Mouse (Mus musculus): Measurements from ENCODE around the gene Tmem81. TPM values are rescaled to one million over a fixed set of nuclear protein-coding genes. Genes with fewer than 3 reads are reported as not detected.

The Tmem81 gene
- total RNA-seq, 2 experiments from 2014 or later, result 1.3 to 1.7 TPM

DNA sequence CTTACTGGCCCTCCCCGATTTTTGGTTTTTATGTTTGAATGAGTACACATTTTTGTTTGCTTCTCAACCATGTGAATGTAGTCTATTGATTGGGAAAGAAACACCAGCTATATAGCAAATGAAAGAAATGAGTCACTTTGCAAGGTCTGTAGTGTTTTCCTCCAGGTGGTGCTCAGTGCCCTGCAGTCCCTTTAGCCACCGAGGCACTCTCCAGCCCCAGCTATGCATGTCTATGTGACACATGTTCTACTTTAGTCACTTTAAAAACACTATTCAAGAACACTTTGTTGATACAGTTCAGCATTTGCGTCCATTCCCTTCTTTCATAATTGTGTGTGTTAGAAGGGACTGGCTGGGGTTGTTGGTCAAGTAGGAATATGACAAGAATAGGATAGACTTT lies 22.8 kb upstream of the Tmem81 start:
- no peak for TF ChIP-seq CTCF (IDR thresholded peaks at IDR 0.05)
- no peak for DNase-seq
- Histone ChIP-seq H3K4me3 (no peak overlapping the region), H3K27ac (no peak overlapping the region)
- intact Hi-C loops (cut with DNase I), result no loop called here

DNA sequence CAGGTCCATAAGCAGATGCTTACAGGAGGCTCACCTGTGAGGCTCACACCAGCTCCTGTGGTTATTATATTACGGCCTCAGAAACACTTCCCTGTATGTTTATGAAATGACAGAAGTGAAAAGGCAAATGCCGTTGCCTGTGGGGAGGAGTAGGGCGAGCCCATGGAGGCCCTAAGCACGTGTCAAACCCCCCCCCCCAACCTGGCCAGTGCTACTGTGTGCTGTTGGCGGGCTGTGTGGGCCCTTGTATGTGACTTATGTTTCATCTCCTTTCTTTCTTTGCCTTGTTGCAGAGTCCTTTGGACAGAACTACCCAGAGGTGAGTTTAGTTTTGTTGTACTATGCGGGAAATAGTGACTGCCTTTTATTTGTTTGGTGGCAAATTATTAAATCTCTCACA lies 22.3 kb upstream of the Tmem81 start:
- no peak for DNase-seq
- no peak overlapping the region for H3K4me3 ChIP-seq
- H3K27ac ChIP-seq, result no peak overlapping the region
- intact Hi-C loops (cut with DNase I), result no loop called here
- no peak for TF ChIP-seq CTCF (IDR thresholded peaks at IDR 0.05)

DNA sequence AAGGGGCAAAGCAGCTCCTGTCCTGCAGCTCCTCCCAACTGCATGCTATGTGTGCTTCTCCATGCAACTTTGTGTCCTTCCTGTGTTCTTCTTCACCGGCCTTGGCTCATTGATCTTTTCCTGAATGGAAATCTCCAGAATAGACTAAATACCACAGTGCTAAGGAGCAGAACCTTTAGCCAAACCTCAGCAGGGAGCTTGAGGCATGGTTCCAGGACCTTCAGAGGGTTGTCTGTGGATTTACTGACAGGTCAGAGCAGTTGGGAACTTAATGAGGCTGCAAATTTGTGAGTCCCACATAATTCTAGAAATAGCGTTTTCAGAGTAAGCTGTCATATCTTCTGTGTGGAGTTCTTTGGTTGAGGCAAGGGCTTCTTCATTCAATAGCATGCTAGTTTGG lies 5.5 kb upstream of the Tmem81 start:
- Histone ChIP-seq H3K27ac (no peak overlapping the region), H3K4me3 (no peak overlapping the region)
- intact Hi-C loops (cut with DNase I), result no loop called here
- TF ChIP-seq CTCF (IDR thresholded peaks at IDR 0.05), result no peak
- DNase-seq, result no peak

DNA sequence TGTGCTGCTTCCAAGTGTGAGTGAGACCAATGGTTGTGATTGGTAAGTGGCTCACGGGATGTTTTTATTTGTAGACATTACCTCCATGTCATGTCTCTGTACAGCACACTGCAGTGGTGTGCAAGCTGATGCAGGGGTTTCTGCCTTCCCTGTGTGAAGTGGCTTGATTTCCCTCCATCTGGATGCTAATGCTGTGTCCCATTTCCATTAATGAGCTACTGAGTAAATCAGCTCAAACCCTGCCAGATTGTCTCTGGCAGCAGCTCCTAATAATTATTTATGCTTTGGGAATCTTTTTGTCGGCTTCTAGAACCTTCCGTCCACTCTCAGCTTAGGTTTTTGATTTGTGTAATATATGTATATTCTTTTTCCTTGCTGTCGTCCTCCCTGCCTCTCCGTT lies 875 bp upstream of the Tmem81 start:
- no peak for DNase-seq
- no peak for TF ChIP-seq CTCF (IDR thresholded peaks at IDR 0.05)
- intact Hi-C loops (cut with DNase I), result no loop called here

DNA sequence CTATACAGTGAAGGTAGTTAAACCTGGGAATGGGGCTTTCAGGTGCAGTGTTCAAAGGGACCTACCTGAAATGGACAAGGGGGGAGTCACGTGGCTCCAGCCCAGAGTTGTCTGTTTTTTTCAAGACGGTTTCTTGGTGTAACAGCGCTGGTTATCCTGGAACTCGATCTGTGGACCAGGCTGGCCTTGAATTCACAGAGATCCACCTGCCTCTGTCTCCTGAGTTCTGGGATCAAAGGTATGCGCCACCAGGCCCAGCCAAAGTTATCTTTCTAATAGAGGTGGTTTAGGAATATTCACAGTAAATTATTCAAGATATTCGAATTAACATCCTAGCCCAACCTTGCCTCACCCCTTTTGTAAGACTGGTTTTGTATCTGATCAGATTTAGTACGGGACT lies 626 bp downstream of the Tmem81 start:
- intact Hi-C loops (cut with DNase I), result no loop called here
- no peak for DNase-seq
- TF ChIP-seq CTCF (IDR thresholded peaks at IDR 0.05), result no peak
- H3K27ac ChIP-seq, result no peak overlapping the region
- H3K4me3 ChIP-seq, result no peak overlapping the region

More for the DNA sequence above, 875 bp upstream of the Tmem81 start:
- no peak overlapping the region for H3K4me3 ChIP-seq
- H3K27ac ChIP-seq, result no peak overlapping the region

DNA sequence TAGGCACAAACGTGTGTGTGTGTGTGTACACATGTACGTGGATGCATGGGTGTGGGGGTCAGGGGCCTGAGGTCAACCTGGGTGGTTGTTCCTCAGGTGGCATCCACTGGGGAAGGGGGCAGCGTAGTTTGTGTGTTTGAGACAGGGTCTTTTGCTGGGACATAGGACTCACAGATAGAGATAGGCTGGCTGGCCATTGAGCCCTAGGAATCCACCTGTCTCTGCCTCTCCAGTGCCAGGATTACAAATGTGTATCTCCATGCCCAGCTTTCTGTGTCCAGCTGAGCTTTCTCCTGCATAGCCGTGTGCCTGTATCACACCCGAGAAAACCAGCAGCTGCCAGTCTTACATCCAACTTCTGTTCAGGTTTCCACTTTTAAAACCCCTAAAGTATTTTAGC lies 3.7 kb downstream of the Tmem81 start:
- TF ChIP-seq CTCF (IDR thresholded peaks at IDR 0.05), result no peak

DNA sequence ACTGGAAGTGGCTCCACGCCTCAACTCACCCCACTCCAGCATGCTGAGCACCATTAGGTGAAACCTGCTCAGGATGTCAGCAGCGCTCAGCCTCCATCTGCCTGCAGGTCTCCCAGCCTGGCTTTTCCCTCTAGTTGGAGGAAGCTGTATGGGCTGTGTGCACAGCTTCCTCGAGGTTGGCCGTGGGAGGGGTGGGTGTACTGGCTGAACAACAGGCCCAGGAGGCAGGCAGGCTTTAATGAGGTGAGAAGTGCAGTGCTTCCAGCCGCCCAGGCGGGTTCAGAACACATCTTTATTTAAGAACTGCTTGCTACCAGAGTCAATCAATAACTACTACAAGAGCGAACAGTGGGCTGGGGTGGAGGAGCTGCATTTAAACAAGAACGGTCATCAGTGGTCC lies 5.5 kb downstream of the Tmem81 start:
- intact Hi-C loops (cut with DNase I), result no loop called here
- Histone ChIP-seq H3K4me3 (no peak overlapping the region), H3K27ac (no peak overlapping the region)
- TF ChIP-seq CTCF (IDR thresholded peaks at IDR 0.05), result no peak
- DNase-seq, result no peak

More for the DNA sequence above, 3.7 kb downstream of the Tmem81 start:
- intact Hi-C loops (cut with DNase I), result no loop called here
- H3K4me3 ChIP-seq, result no peak overlapping the region
- DNase-seq, result no peak
- H3K27ac ChIP-seq, result no peak overlapping the region

DNA sequence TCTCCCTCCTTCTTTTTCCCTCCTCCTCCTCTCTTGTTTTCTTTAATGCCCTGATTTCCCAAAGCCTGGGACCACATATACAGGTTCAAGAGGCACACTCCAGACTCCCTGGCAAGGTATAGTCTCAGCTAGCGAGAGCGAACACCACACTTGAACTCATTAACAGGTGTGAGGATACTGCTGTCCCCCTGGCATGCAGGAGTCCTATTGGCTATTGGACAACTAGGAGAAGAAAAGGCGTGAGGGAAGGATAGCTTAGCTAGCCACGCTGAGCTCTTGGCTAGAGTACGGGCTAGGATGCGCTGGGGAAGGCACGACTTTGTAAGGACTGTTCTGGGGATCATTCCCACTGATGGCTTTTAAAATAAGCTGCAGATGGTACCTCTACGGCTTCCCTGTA lies 6.1 kb downstream of the Tmem81 start:
- no peak overlapping the region for H3K4me3 ChIP-seq
- intact Hi-C loops (cut with DNase I), result no loop called here
- DNase-seq, result no peak
- no peak for TF ChIP-seq CTCF (IDR thresholded peaks at IDR 0.05)
- H3K27ac ChIP-seq, result no peak overlapping the region

DNA sequence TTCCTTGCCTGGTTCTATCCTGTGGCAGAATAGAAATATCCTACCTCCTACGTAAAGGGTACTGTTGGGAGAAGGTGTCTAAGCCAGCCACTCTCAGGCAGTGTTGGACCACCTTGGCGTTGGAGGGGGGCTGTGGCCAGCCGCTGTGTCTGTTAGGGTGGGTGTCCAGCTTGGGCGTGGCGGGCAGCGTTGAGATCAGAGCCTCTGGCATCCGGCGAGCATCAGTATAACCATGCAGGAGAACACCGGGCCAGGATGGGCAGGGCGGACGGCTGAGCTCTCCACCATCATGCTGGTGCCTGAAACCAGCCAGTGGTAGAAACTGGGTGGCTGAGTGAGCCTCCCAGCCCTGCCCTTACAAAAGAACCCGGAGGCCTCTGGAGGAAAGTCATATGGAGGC lies 9.3 kb downstream of the Tmem81 start:
- peak; percentile 10 for DNase-seq
- no peak for TF ChIP-seq CTCF (IDR thresholded peaks at IDR 0.05)
- Histone ChIP-seq H3K27ac (no peak overlapping the region), H3K4me3 (no peak overlapping the region)
- intact Hi-C loops (cut with DNase I), result no loop called here

DNA sequence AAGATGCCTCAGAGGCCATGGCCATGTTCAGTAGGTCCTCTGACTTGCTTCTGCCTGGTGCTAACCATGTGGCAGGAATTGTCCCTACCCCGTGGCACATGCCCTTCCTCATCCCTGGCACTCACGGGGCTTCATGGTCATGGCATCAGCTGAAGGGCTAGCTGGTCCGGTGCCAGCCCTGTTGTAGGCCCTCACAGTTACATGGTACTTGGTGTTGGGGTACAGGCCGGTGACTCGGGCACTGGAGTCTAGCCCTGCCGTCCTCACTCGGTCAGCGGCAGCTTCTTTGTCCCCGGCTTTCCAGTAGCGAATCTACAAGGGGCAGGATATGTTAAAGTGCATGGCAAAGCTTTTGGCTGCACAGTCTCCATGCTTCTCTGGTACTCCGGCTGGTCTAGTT lies 10.7 kb downstream of the Tmem81 start:
- DNase-seq, result peak; percentile 20
- Histone ChIP-seq H3K27ac (no peak overlapping the region), H3K4me3 (no peak overlapping the region)
- intact Hi-C loops (cut with DNase I), result no loop called here
- TF ChIP-seq CTCF (IDR thresholded peaks at IDR 0.05), result no peak

DNA sequence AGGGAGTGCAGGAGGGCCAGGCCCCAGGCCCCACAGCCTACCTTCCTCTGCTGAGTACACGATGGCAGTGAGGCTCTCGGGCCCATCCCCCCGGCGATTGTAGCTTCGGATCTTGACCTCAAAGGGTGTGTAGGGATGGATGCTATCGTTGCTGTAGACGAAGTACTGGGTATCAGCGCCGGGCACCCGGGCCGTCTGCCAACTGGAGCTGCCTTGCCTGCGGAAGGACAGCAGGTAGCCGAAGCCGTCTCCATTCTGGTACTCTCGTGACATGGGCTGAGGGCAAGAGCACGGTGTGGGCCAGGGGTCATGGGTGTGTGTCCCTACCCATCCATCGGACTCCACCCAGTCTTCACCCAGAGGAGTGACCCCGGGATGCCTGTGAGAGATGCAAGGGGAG lies 12.6 kb downstream of the Tmem81 start:
- Histone ChIP-seq H3K4me3 (no peak overlapping the region), H3K27ac (no peak overlapping the region)
- peak; percentile 22 for DNase-seq
- TF ChIP-seq CTCF (IDR thresholded peaks at IDR 0.05), result no peak
- intact Hi-C loops (cut with DNase I), result no loop called here

DNA sequence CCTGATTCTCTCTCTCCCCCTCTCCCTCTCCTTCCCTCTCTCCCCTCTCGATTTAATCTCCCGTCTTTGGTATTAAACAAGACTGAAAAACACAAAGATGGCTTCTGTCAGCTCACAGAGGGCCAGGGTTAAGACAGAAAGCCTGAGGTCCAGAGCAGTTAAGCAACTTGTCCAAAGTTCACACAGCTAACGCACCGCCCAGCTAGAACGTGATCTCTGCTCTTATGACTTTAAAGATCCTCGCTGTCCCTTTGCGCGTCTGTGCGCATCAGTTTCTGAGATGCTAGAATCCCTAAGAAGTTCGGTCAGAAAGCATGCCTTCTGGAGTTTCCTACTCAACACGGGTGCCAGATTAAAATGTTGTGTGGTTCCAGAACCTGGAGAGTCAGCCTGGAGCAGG lies 13.7 kb downstream of the Tmem81 start:
- no peak for TF ChIP-seq CTCF (IDR thresholded peaks at IDR 0.05)
- peak; percentile 9 for DNase-seq
- no peak overlapping the region for H3K4me3 ChIP-seq
- H3K27ac ChIP-seq, result no peak overlapping the region
- intact Hi-C loops (cut with DNase I), result loop anchor here (2.0 kb wide), 1 partner anchor 153 kb away; no protein-coding TSS in a partner anchor

DNA sequence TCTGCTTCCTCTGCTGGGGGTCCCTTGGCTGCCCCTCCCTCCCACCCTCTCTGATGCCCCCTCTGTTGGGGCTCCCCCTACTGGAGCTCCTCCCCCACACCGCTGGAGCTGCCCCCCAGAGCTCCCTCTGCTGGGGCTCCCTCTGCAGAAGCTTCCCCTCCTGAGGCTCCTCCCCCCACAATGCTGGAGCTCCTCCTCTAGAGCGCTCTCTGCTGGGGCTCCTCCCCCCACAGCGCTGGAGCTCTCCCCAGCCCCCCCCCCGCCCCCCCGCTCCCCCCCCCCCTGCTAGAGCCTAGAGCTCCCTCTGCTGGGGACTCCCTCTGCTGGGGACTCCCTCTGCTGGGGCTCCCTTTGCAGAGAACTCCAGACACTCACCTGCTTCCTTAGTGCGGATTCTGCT lies 14.7 kb downstream of the Tmem81 start:
- Histone ChIP-seq H3K4me3 (no peak overlapping the region), H3K27ac (no peak overlapping the region)
- intact Hi-C loops (cut with DNase I), result loop anchor here (2.0 kb wide), 1 partner anchor 154 kb away; no protein-coding TSS in a partner anchor
- TF ChIP-seq CTCF (IDR thresholded peaks at IDR 0.05), result peak; percentile 62
- peak; percentile 85 for DNase-seq

DNA sequence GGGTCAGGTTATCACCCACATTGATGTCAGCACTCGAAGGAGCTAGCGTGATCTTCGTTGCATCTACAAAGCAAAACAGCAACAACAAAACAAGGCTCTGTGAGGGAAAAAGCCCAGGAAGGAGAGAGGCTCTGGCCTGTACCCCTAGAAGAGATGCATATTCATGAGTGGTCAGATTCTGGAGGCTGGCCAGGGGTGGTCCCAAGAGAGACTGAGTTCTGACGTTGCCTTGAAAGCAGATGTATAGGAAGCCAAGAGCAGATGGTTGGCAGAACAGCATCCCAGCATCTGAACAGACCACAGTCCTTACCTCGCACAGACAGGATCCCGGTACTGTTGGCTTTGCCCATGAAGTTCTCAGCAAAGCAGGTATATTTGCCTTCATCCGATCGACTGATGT lies 17.0 kb downstream of the Tmem81 start:
- intact Hi-C loops (cut with DNase I), result no loop called here
- peak; percentile 14 for DNase-seq
- no peak overlapping the region for H3K27ac ChIP-seq
- H3K4me3 ChIP-seq, result no peak overlapping the region
- no peak for TF ChIP-seq CTCF (IDR thresholded peaks at IDR 0.05)

DNA sequence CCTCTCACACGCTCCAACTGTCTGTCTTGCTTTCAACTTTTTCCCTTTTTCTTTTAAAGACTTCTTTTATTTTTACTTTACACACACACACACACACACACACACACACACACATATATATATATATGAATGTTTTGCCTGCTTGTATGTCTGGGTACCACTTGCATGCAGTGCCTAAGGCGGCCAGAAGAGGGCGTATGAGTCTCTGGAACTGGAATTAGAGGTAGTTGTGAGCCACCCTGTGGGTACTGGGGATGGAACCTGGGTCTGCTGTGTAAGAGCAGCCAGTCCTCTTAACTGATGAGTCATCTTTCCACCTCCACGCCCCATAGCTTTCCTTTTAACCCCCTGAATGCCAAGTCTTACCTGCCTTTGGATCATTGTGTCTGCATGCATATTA lies 17.9 kb downstream of the Tmem81 start:
- H3K4me3 ChIP-seq, result no peak overlapping the region
- no peak overlapping the region for H3K27ac ChIP-seq
- peak; percentile 29 for DNase-seq
- intact Hi-C loops (cut with DNase I), result no loop called here
- peak; percentile 59 for TF ChIP-seq CTCF (IDR thresholded peaks at IDR 0.05)

All from gastrocnemius, adult 2 months (tissue).